Mouse (Mus musculus) spleen, postnatal 36 days (tissue): Measurements from ENCODE around the gene Numb.

Experiments
- DNase-seq, 2 experiments: peaks; one replicate each; pipeline ENCODE4 v3.0.0; 2022; ENCODE audit warnings: low spot score in 2 of 2, mixed read lengths in 1 of 2

The Numb gene

GRCm38 (mm10) chr12:83782669-83783068, 139.1 kb downstream of the Numb start:
- DNase-seq, result no peak

- DNase-seq, result no peak
Measured at GRCm38 (mm10) chr12:83781640-83782278, 140.0 kb downstream of the Numb start.

- no peak for DNase-seq
Measured at GRCm38 (mm10) chr12:83781204-83781603, 140.5 kb downstream of the Numb start.

- DNase-seq, result no peak
Measured at GRCm38 (mm10) chr12:83780181-83780580, 141.6 kb downstream of the Numb start.

GRCm38 (mm10) chr12:83776766-83777165, 145.0 kb downstream of the Numb start:
- DNase-seq, result no peak

GRCm38 (mm10) chr12:83775621-83776020, 146.1 kb downstream of the Numb start:
- DNase-seq, result no peak

GRCm38 (mm10) chr12:83770418-83771256, 151.1 kb downstream of the Numb start:
- no peak for DNase-seq

- DNase-seq, result no peak
Measured at GRCm38 (mm10) chr12:83768235-83768899, 153.4 kb downstream of the Numb start.

- DNase-seq, result no peak
Measured at GRCm38 (mm10) chr12:83767833-83768232, 153.9 kb downstream of the Numb start.

GRCm38 (mm10) chr12:83765965-83766603, 155.7 kb downstream of the Numb start:
- DNase-seq, result no peak

GRCm38 (mm10) chr12:83764519-83764918, 157.2 kb downstream of the Numb start:
- no peak for DNase-seq

GRCm38 (mm10) chr12:83764044-83764365, 157.7 kb downstream of the Numb start:
- peak in 1 of 2 experiments; percentile 24 for DNase-seq

GRCm38 (mm10) chr12:83763311-83764043, 158.3 kb downstream of the Numb start, which contains the start of gene Papln:
Gene Papln, plus strand, starts transcription at chr12:83763634.
- peak; percentile 16 to 34 for DNase-seq

- peak in 1 of 2 experiments; percentile 14 for DNase-seq
Measured at GRCm38 (mm10) chr12:83762706-83763105, 159.0 kb downstream of the Numb start.

GRCm38 (mm10) chr12:83760201-83760600, 161.5 kb downstream of the Numb start:
- DNase-seq, result no peak

GRCm38 (mm10) chr12:83758735-83759134, 163.0 kb downstream of the Numb start:
- no peak for DNase-seq

- DNase-seq, result no peak
Measured at GRCm38 (mm10) chr12:83752495-83752894, 169.2 kb downstream of the Numb start.

- no peak for DNase-seq
Measured at GRCm38 (mm10) chr12:83749186-83749585, 172.5 kb downstream of the Numb start.
